Mouse (Mus musculus) heart, postnatal 0 days (tissue): Measurements from ENCODE around the gene Zranb1.

ENCODE experiments used
- CTCF ChIP-seq: IDR thresholded peaks from 2 replicates; pipeline ENCODE4 v1.5.1; 2016; ENCODE audit warnings: antibody characterized with exemption, control low read depth, low read depth
- EP300 ChIP-seq: IDR thresholded peaks from 2 replicates; pipeline ENCODE4 v1.6.1; 2016; ENCODE audit warnings: antibody characterized with exemption, low read depth

GRCm38 (mm10) chr7:133019481-133020020, 88.6 kb downstream of the Zranb1 start:
- TF ChIP-seq CTCF (no peak), EP300 (no peak)
